Mouse (Mus musculus) liver, embryonic 12.5 days (tissue): Measurements from ENCODE around the gene Neurog1. TPM values are rescaled to one million over a fixed set of nuclear protein-coding genes. Genes with fewer than 3 reads are reported as not detected.

Experiments
- ATAC-seq: fragments of 200-750 bp; cut with Nextera tagmentation; 2 replicates; pipeline ENCODE4 v1.8.0; 2017; ENCODE audit warnings: moderate number of reproducible peaks, mild to moderate bottlenecking, moderate library complexity
- H3K27ac ChIP-seq: fragments of 300-500 bp; sonication (generic); 2 replicates; pipeline ENCODE4 v1.5.1; 2016; ENCODE audit warnings: mild to moderate bottlenecking
- H3K27me3 ChIP-seq: fragments of 300-500 bp; sonication (generic); replicated peaks from 2 replicates; pipeline ENCODE4 v1.6.1; 2016; ENCODE audit warnings: mild to moderate bottlenecking, moderate library complexity
- H3K36me3 ChIP-seq: fragments of 300-500 bp; sonication (generic); 2 replicates; pipeline ENCODE4 v1.6.1; 2016; ENCODE audit warnings: mild to moderate bottlenecking, moderate library complexity
- H3K4me1 ChIP-seq: fragments of 300-500 bp; sonication (generic); 2 replicates; pipeline ENCODE4 v1.6.1; 2016
- H3K4me2 ChIP-seq: fragments of 300-500 bp; sonication (generic); 2 replicates; pipeline ENCODE4 v1.6.1; 2016; ENCODE audit warnings: mild to moderate bottlenecking, moderate library complexity
- H3K4me3 ChIP-seq: fragments of 300-500 bp; sonication (generic); 2 replicates; pipeline ENCODE4 v1.5.1; 2016; ENCODE audit warnings: mild to moderate bottlenecking, moderate library complexity
- H3K9ac ChIP-seq: fragments of 300-500 bp; sonication (generic); 2 replicates; pipeline ENCODE4 v1.6.1; 2016; ENCODE audit warnings: mild to moderate bottlenecking, moderate library complexity
- H3K9me3 ChIP-seq: fragments of 300-500 bp; sonication (generic); replicated peaks from 2 replicates; pipeline ENCODE4 v1.6.1; 2016; ENCODE audit warnings: mild to moderate bottlenecking, moderate library complexity
- WGBS: fragments of 180-500 bp; shearing (Covaris S2); methylation state at CpG from one replicate; pipeline ENCODE4 v1.1.7; 2016; ENCODE audit not compliant: insufficient replicate concordance; 5-methylcytosine and 5-hydroxymethylcytosine counted together
- polyA plus RNA-seq: library from polyadenylated mRNA; unstranded; fragments of >200 nt; fragmentation: Nextera tagmentation; extraction: Ambion mirVana; gene quantifications from 2 replicates; pipeline ENCODE4 v1.2.1, GENCODE M21; 2016

Neurog1 gene
- polyA plus RNA-seq, 1 experiment from 2014 or later, result not detected

DNA sequence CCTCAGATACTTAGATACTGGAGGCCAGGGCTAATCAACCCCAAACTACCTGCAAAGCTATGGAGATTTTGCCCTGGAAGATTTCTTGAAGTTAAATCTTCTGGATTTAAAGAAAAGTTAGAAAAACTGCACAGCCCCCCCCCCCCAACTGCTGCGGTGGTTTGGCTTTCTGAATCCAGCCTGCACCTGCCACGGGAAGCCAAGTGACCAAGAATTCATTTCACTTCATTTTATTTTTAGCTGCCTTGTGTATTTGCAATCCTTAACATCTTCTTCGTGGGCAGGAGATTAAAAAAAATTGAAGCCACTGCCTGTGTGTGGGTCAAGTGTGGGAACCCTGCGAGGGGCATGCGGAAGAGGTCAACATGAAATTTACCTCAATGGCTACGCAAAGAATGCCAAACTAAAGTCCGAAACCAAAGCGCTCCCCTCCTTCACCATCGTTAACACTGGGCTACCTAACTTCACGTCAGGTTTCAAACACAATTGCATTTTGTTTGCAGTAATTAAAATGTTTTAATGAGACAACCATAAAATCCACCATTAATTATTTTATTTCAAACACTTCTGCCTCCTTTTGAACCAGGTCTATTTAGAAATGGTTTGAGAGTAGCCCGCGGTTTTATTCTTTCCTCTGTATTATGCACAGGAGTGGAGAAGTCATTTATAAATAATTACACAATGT lies 5.6 kb upstream of the Neurog1 start:
- no peaks in the 10 kb centered on the region for H3K4me1 ChIP-seq
- H3K4me3 ChIP-seq, result no peak overlapping the region
- 9% methylated on average over 12 of the region's 12 CpGs for WGBS
- peaks cover 100% of the 10 kb centered on the region for H3K27me3 ChIP-seq
- ATAC-seq, result no peak
- H3K9me3 ChIP-seq, result no peaks in the 10 kb centered on the region
- H3K36me3 ChIP-seq, result no peaks in the 10 kb centered on the region
- H3K27ac ChIP-seq, result no peak overlapping the region
- H3K4me2 ChIP-seq, result no peak overlapping the region
- no peak overlapping the region for H3K9ac ChIP-seq

DNA sequence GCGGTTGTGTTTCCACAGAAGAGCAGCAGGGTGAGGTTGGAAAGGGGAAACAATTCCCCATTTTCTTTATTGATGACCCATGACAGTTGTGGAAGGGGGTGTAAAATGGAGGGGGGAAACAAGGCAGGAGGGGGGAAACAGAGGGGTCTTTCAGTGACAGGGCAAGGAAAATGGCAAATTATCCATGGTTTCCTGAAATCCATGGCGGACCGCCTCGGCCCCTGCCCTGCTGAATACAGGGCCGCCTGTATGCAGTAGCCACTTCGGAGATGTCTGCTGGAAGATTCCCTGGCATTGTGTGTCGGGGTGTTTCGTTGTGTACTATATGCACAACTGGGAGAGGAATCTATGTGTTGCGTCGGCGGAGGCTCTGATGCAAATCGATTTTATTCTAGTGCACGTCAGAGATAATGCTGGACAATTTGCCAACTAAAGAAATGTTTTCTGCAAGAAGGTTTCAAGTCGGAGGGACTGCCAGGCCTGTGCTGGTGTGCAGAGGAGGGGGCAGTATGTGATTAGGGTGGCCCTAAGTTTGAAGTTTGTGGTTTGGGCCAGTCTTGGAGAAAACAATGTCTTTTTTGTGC lies 4.8 kb upstream of the Neurog1 start:
- no peak overlapping the region for H3K4me3 ChIP-seq
- no peaks in the 10 kb centered on the region for H3K36me3 ChIP-seq
- peaks cover 4% of the 10 kb centered on the region; the same call in 1 of the 2 replicates for H3K4me1 ChIP-seq
- H3K27me3 ChIP-seq, result peaks cover 100% of the 10 kb centered on the region
- no peak overlapping the region for H3K9ac ChIP-seq
- ATAC-seq, result no peak
- H3K4me2 ChIP-seq, result no peak overlapping the region
- H3K27ac ChIP-seq, result no peak overlapping the region
- no peaks in the 10 kb centered on the region for H3K9me3 ChIP-seq
- WGBS, result 16% methylated on average over 14 of the region's 14 CpGs

DNA sequence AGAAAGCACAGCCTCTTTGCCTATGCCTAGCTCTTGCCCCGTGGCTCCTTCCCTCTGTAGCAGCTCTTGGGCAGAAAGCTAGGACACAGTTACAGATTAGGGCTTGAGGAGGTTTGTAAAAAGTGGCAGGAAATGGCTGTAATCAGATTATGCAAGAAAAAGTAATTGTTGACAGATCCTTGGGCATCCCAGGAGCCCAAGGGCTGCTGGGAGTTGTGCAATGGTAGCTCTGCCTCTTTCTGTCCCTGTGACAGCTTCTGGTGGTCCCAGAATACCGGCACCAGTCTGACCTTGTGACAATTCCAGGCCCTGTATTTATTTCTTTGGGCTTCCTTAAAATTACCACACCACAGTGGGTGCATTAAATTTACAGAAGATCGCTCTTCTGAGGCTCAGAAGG lies 1.4 kb upstream of the Neurog1 start:
- H3K9ac ChIP-seq, result no peak overlapping the region
- H3K4me1 ChIP-seq, result peaks cover 4% of the 10 kb centered on the region; the same call in 1 of the 2 replicates
- no peaks in the 10 kb centered on the region for H3K9me3 ChIP-seq
- H3K27me3 ChIP-seq, result peaks cover 100% of the 10 kb centered on the region
- WGBS, result 13% methylated on average over 3 of the region's 3 CpGs
- no peak for ATAC-seq
- no peak overlapping the region for H3K27ac ChIP-seq
- H3K36me3 ChIP-seq, result no peaks in the 10 kb centered on the region
- H3K4me2 ChIP-seq, result no peak overlapping the region
- H3K4me3 ChIP-seq, result no peak overlapping the region

DNA sequence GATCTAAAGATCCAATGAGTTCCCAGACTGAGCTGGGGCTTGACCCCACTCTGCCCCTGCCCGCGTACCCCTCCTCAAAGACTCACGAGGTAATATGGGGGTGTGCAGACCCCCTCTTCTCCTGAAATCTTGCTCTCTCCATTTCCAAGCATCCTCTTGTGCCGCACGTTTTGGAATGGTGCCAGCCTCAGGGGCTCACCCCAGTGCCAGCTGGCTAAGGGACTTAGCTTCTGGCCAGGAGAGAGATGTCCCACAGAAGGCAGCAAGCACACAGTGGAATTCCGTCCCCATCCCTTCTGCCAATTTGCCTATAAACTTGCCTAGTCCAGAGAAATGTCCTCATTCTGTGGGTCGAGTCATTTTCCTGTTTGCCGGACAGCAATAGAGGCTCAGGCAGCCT lies 820 bp upstream of the Neurog1 start:
- Histone ChIP-seq H3K36me3 (no peaks in the 10 kb centered on the region), H3K4me2 (no peak overlapping the region), H3K9ac (no peak overlapping the region), H3K4me3 (no peak overlapping the region), H3K9me3 (no peaks in the 10 kb centered on the region), H3K27ac (no peak overlapping the region), H3K27me3 (peaks cover 100% of the 10 kb centered on the region), H3K4me1 (peaks cover 4% of the 10 kb centered on the region; the same call in 1 of the 2 replicates)
- no peak for ATAC-seq
- WGBS, result 15% methylated on average over 8 of the region's 8 CpGs

DNA sequence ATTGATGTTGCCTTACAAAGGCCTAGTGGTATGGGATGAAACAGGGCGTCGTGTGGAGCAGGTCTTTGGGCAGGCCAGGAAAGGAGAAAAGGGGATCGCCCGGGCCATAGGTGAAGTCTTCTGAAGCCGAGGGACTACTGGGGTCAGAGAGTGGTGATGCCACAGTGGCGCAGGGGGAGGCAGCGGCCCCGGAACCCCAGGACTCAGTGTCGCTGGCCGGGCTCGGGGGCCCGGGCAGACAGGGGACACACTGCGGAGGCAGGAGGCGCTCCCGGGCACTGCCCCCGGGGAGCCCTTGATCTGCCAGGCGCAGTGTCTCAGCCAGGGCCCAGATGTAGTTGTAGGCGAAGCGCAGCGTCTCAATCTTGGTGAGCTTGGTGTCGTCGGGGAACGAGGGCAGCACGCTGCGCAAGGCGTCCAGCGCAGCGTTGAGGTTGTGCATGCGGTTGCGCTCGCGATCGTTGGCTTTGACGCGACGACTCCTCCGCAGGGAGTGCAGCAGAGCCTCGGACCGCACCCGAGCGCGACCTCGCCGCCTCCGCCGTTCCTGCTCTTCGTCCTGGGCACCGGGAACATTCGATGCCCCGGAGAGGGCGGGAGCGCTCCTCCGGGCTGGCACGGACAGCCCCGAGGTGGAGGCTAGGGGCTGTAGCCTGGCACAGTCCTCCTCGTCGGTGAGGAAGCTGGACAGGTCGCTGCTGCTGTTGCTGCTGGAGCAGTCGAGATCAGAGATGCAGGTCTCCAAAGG lies 613 bp downstream of the Neurog1 start:
- H3K27ac ChIP-seq, result no peak overlapping the region
- peaks cover 4% of the 10 kb centered on the region; the same call in 1 of the 2 replicates for H3K4me1 ChIP-seq
- H3K4me2 ChIP-seq, result no peak overlapping the region
- 5% methylated on average over 59 of the region's 59 CpGs for WGBS
- no peaks in the 10 kb centered on the region for H3K9me3 ChIP-seq
- ATAC-seq, result no peak
- no peak overlapping the region for H3K4me3 ChIP-seq
- no peaks in the 10 kb centered on the region for H3K36me3 ChIP-seq
- peaks cover 100% of the 10 kb centered on the region for H3K27me3 ChIP-seq
- H3K9ac ChIP-seq, result no peak overlapping the region

DNA sequence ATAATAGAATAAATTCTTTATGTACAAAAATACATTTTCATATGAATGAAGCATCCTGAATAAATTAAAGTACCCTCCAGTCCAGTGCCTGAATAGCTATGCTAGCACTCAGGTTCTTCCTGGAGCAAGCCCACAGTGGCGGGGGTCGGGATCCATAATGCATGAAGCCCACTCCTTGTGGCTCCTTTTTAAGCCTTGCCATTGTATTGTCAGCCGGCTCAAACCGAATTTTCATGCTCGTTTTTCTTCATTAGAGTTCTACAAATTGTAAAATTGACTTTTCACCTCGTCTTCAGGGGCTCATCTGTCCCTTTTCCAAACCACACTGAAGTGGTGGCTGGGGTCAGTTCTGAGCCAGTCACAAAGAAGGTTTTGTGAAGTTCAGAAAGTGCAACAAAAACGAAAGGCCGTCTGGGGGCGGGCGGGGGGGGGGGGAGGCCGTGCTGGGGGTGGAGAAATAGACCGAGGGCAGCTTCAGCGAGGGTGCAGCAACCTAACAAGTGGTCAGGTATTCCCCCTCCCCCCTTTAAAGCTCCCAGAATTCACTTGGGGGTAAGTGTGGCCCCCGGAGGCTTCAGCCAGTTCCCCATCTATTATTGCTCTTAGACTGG lies 1.3 kb downstream of the Neurog1 start:
- no peak overlapping the region for H3K4me3 ChIP-seq
- peaks cover 4% of the 10 kb centered on the region; the same call in 1 of the 2 replicates for H3K4me1 ChIP-seq
- H3K4me2 ChIP-seq, result no peak overlapping the region
- peaks cover 100% of the 10 kb centered on the region for H3K27me3 ChIP-seq
- no peaks in the 10 kb centered on the region for H3K9me3 ChIP-seq
- 3% methylated on average over 12 of the region's 14 CpGs for WGBS
- no peaks in the 10 kb centered on the region for H3K36me3 ChIP-seq
- no peak overlapping the region for H3K27ac ChIP-seq
- H3K9ac ChIP-seq, result no peak overlapping the region
- ATAC-seq, result no peak

DNA sequence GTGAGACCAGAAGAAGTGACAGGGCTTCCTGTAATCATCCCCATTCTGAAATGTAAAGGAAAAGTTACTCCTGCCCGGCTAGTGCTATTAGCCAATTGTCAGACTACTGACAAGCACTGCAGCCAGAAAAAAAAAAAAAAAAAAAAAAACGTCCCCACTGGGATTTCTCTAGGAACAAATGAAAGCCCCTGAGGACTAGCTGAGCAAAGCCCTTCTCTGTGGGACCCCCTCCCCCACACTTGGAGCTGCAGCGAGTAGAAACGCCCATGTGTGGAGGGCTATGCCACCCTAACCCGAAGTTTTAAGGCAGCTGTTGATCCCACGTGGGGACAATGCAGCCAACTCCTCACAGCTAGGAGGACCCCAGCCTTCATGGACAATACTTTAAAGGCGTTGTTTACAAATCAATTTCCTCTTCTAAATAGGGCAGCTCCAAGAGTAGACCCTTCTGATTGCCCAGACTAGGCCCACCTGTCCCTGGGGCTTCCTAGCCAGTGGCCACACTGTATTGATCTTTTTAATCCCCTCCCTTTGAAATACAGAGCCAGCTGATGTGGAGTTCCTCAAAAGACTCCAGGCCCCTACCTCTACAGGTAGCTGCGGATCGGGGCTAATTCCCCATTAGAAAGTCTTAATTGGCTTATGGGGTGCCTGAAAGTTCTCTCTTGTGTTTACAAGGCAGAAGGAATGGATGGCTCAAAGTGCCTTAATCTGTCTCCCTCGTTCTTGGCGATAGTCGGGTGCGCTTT lies 2.2 kb downstream of the Neurog1 start:
- H3K27me3 ChIP-seq, result peaks cover 91% of the 10 kb centered on the region
- H3K36me3 ChIP-seq, result no peaks in the 10 kb centered on the region
- H3K9me3 ChIP-seq, result no peaks in the 10 kb centered on the region
- WGBS, result 3% methylated on average over 13 of the region's 13 CpGs
- H3K4me3 ChIP-seq, result no peak overlapping the region
- H3K4me1 ChIP-seq, result peaks cover 4% of the 10 kb centered on the region; the same call in 1 of the 2 replicates
- no peak overlapping the region for H3K4me2 ChIP-seq
- H3K27ac ChIP-seq, result no peak overlapping the region
- H3K9ac ChIP-seq, result no peak overlapping the region
- no peak for ATAC-seq

DNA sequence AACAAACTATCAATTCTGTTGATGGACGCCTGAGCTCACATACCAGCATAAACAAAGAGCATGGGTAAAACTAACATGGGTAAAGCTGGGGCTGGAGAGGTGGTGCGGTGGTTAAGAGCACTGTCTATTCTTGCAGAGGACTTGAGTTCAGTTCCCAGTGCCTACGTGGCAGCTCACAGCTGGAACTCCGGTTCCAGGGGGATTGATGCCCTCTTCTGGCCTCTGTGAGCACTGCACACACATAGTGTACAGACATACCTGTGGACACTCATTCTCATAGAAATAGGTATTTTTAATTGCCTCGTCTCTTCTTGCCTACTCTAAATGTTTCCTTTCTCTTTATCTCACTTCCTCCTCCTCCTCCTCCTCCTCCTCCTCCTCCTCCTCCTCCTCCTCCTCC lies 8.9 kb downstream of the Neurog1 start:
- peaks cover 33% of the 10 kb centered on the region for H3K27me3 ChIP-seq

DNA sequence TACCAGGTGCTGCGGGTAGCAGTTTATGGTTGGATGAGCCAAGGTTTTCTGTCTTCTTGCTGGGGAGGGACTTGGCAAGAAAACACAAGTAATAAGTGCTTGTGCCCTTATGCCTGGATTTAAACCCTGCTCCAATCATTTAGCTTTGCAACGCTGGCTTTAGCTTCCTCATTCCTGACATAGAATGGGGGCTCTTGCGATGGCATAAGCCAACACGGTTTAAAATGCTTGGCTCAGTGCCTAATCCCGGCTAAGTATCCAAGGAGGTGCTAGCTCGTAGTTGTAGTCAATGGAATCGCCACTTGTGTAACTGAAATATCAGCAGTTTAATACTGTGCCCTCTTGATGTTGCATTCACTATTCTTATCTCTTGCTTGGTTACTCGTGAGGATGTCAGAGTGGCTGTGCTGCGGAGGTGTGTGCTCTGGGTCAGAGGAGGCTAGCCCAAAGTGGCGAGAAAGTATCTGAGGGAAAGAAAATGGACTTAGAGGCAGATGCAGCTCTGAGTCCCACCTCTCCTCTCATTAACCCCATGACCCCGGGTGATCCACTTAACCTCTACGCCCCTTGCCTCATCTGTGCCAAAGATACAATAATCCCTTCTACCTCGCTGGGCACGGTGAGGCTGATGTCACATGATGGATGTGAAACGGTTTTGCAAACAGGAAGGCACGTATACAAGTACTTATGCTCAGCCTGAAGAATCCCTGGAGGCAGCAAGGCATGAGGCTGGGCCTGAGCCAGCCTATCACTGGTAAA lies 11.8 kb downstream of the Neurog1 start:
- no peak overlapping the region for H3K4me3 ChIP-seq

More for the DNA sequence above, 8.9 kb downstream of the Neurog1 start:
- Histone ChIP-seq H3K4me2 (no peak overlapping the region), H3K27ac (no peak overlapping the region), H3K4me1 (no peaks in the 10 kb centered on the region), H3K36me3 (no peaks in the 10 kb centered on the region), H3K4me3 (no peak overlapping the region), H3K9me3 (no peaks in the 10 kb centered on the region), H3K9ac (no peak overlapping the region)
- WGBS, result 65% methylated on average over 5 of the region's 5 CpGs
- no peak for ATAC-seq

DNA sequence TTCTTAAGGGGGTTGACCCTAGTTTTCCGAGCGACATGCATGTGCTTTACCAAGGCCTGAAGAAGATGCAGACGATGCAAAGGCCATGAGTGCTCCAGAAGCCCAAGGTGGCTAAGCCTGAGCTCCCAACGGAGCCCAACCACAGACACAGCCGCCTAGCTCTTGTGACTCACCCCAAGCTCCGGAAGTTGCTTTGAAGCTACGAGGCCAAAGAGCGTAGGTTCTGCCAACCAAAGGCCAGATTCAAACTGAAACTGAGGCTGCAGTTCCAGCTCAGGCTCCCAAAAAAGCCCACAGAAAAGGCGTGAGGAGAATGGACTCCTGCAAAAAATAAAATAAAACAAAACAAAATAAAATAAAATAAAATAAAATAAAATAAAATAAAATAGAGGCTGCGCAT lies 14.1 kb downstream of the Neurog1 start:
- WGBS, result 57% methylated on average over 10 of the region's 10 CpGs
- Histone ChIP-seq H3K4me3 (no peak overlapping the region), H3K4me1 (no peaks in the 10 kb centered on the region), H3K27ac (no peak overlapping the region), H3K27me3 (peaks cover 29% of the 10 kb centered on the region), H3K9me3 (no peaks in the 10 kb centered on the region), H3K4me2 (no peak overlapping the region), H3K36me3 (no peaks in the 10 kb centered on the region), H3K9ac (no peak overlapping the region)
- no peak for ATAC-seq

More for the DNA sequence above, 11.8 kb downstream of the Neurog1 start:
- Histone ChIP-seq H3K27ac (no peak overlapping the region), H3K9ac (no peak overlapping the region), H3K36me3 (no peaks in the 10 kb centered on the region), H3K4me2 (no peak overlapping the region), H3K9me3 (no peaks in the 10 kb centered on the region), H3K27me3 (peaks cover 23% of the 10 kb centered on the region), H3K4me1 (no peaks in the 10 kb centered on the region)
- no peak for ATAC-seq
- WGBS, result 66% methylated on average over 16 of the region's 16 CpGs

DNA sequence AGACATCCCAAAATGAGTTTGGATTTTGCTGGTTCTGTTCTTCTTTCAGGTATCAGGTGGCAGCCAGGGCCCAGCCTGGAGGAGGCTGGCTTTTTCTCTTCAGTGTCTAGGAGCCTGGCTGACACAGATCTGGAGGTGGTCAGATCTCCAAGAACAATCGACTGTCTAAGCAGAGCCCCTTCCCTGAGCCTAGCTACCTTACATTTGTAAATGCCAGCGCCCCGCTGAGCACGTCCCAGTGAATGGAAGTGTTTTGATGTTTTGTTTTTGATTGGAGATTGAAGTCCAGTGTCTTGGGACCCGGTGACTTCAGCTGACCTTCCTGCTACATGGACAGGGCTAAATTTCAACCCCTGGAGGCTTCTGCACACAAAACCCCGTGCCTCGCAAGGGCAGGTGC lies 15.8 kb downstream of the Neurog1 start:
- H3K36me3 ChIP-seq, result no peaks in the 10 kb centered on the region
- H3K9me3 ChIP-seq, result no peaks in the 10 kb centered on the region
- H3K4me2 ChIP-seq, result no peak overlapping the region
- no peaks in the 10 kb centered on the region for H3K4me1 ChIP-seq
- no peak for ATAC-seq
- no peak overlapping the region for H3K4me3 ChIP-seq
- WGBS, result 29% methylated on average over 7 of the region's 7 CpGs
- no peak overlapping the region for H3K9ac ChIP-seq
- peaks cover 34% of the 10 kb centered on the region for H3K27me3 ChIP-seq
- H3K27ac ChIP-seq, result no peak overlapping the region
